Mouse (Mus musculus) common myeloid progenitor, adult 5-6 weeks (primary cell): Measurements from ENCODE around the gene Lrrc59. TPM values are rescaled to one million over a fixed set of nuclear protein-coding genes. Genes with fewer than 3 reads are reported as not detected.
"Not testable (repeated sequence)": the region's sequence is repeated elsewhere in the genome, so short reads cannot be mapped to it uniquely, and the experiment has no call there.

ENCODE experiments used
- ATAC-seq: replicated peaks from 2 replicates; pipeline ENCODE4 v1.8.0; 2016; ENCODE audit warnings: low read depth, mild to moderate bottlenecking, moderate TSS enrichment, inconsistent platforms; ENCODE audit not compliant: poor library complexity, severe bottlenecking
- total RNA-seq: library from RNA; stranded (forward); fragments of 200-1000, 187-1606 nt; gene quantifications from 2 replicates; pipeline ENCODE4 v1.2.3, GENCODE M21; 2017

Gene Lrrc59
- total RNA-seq, 1 experiment from 2014 or later = 149 TPM

DNA sequence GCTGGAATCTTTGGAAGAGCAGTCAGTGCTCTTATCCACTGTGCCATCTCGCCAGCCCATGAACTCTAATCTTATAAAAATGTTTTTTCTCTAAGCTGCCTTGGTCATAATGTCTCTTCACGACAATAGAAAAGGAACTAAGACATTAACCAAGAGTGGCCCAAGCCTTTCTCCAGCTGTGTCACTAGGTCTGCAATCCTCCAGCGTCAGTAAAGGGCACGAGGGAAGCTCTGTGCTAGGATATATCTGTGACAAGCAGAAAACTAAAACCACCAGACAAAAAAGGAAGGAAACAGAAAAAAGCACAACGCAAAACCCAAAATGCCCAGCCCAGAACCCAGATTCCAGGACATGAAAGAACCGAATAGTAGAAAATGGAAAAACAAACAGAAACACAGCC, 57.6 kb downstream of the Lrrc59 start:
- peak; percentile 74 for ATAC-seq

DNA sequence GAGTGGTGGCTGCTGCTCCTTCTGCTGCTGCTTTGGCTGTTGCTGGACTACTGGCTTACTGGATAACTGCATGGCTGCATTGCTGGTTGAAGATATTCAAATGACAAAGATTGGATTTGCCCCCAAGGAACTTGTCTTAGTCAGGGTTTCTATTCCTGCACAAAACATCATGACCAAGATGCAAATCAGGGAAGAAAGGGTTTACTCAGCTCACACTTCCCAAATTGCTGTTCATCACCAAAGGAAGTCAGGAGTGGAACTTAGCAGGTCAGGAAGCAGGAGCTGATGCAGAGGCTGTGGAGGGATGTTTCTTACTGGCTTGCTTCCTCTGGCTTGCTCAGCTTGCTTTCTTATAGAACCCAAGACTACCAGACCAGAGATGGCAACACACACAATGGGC, 62.9 kb downstream of the Lrrc59 start:
- not testable (repeated sequence) for ATAC-seq

Other genes starting within 250 kb of the Lrrc59 start
- gene Abcc3, start 236.8 kb upstream of the Lrrc59 start, total RNA-seq = 0.27 TPM in 1 of 2 replicates, not detected in the other
- 0.34 TPM in 1 of 2 replicates, not detected in the other for gene Cacna1g, start 155.6 kb upstream of the Lrrc59 start, total RNA-seq
- gene Spata20, start 143.6 kb upstream of the Lrrc59 start, total RNA-seq = not detected in 2 replicates
- not detected in 2 replicates for gene Epn3, start 129.8 kb upstream of the Lrrc59 start, total RNA-seq
- gene Mycbpap, start 108.0 kb upstream of the Lrrc59 start, total RNA-seq = 0.55 and 10.8 TPM in 2 replicates
- 6.2 and 10.6 TPM in 2 replicates for gene Rsad1, start 80.5 kb upstream of the Lrrc59 start, total RNA-seq
- gene Chad, start 64.7 kb upstream of the Lrrc59 start, total RNA-seq = not detected in 2 replicates
- 7.9 and 8.1 TPM in 2 replicates for gene Acsf2, start 27.9 kb upstream of the Lrrc59 start, total RNA-seq
- gene Mrpl27, start 24.0 kb downstream of the Lrrc59 start, total RNA-seq = 35.0 and 63.6 TPM in 2 replicates
- 35.2 and 37.9 TPM in 2 replicates for gene Eme1, start 24.2 kb downstream of the Lrrc59 start, total RNA-seq
- 6.6 and 8.6 TPM in 2 replicates for gene Xylt2, start 47.7 kb downstream of the Lrrc59 start, total RNA-seq
- not detected in 2 replicates for gene Gm11541, start 74.7 kb downstream of the Lrrc59 start, total RNA-seq
- 0.09 TPM in 1 of 2 replicates, not detected in the other for gene Cdc34b, start 112.0 kb downstream of the Lrrc59 start, total RNA-seq
- gene Tmem92, start 152.9 kb downstream of the Lrrc59 start, total RNA-seq = not detected in 2 replicates